Mouse (Mus musculus) NIH3T3 (cell line): ENCODE data around the gene 1700047I17Rik2.
"Not testable (repeated sequence)": the region's sequence is repeated elsewhere in the genome, so short reads cannot be mapped to it uniquely, and the experiment has no call there.

ENCODE experiments used
- DNase-seq: peaks from one replicate; pipeline ENCODE4 v3.0.0-alpha.2; 2012; ENCODE audit warnings: low read depth

1700047I17Rik2 gene

GRCm38 (mm10) chr12:55199306-55199705 is at the start of gene 1700047I17Rik2:
Gene 1700047I17Rik2, plus strand, starts transcription at chr12:55199592.
- DNase-seq, result not testable (repeated sequence)

GRCm38 (mm10) chr12:55154559-55155448 is 44.6 kb upstream of the 1700047I17Rik2 start, which contains the start of gene Srp54b:
Gene Srp54b, plus strand, starts transcription at chr12:55155104.
- not testable (repeated sequence) for DNase-seq

GRCm38 (mm10) chr12:55155449-55155783 is 44.0 kb upstream of the 1700047I17Rik2 start:
- DNase-seq, result not testable (repeated sequence)

GRCm38 (mm10) chr12:55167034-55167557 is 32.3 kb upstream of the 1700047I17Rik2 start:
- not testable (repeated sequence) for DNase-seq

GRCm38 (mm10) chr12:55187686-55188085 is 11.7 kb upstream of the 1700047I17Rik2 start:
- DNase-seq, result not testable (repeated sequence)

GRCm38 (mm10) chr12:55189127-55189526 is 10.3 kb upstream of the 1700047I17Rik2 start:
- DNase-seq, result not testable (repeated sequence)

GRCm38 (mm10) chr12:55199799-55200198 is 407 bp downstream of the 1700047I17Rik2 start:
- DNase-seq, result not testable (repeated sequence)

DNA sequence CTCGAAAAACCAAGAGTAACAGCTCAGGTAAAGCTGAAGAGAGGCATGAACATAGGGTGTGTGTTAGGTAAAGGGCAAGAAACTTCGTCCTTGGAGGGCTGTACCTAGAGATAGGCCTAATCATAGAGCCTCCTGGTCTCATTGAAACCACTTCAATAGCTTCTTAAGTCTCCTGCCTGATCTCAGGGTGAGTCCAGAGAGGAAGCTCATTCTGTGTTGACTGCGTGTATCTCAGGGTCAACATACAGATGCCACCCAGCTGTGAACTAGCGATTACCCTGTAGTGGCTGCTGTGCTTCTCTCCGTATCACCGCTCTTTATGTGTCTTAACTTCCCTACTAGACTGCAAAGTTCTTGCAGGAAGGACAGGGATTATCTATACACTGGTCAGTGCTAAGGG is 13.6 kb downstream of the 1700047I17Rik2 start:
- not testable (repeated sequence) for DNase-seq

DNA sequence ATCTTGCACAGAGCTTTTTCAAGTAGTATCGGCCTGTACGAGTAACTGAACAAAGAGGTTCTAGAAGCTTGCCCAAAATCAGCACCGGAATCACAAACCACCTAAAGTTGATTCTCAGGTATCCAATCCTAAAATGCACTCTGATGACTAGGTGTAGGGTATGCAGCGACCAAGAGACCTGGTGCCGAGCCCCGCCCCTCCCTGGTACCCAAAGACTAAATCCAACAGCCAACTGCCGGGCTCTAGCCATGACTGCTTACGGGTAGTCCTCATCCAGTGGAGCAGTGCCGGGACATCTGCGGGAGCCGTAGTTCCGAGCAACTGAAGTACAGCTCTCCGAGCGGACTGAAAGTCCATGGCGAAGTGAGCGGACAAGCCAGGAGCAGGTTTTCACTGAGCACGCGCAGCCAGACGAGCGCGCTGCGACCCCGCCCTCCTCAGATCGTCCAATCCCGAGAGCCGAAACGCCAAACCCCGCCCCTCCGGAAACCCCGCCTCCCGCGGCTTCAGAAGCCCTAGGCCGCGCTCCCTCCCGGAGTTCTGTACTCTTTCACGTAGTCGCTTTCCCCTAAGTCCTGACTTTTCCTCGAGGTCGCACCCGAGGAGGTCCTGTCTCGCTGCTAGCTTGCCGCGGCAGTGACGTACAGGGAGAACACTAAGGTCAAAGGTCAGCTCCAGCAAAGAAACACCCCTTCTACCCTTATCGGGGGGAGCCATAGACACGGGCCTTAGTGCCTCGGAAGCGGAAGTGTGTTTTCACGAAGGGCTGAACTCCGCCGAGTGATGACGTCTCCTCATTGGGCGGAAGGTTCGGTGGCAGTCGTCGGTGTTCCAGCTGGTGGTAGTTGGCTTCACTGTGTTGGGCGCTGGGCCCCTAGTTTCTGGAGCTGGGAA is 30.5 kb downstream of the 1700047I17Rik2 start, which contains the start of gene Srp54c:
TSS of gene Srp54c (plus strand) at position 543 of the 894 bp plus-strand sequence.
- not testable (repeated sequence) for DNase-seq

DNA sequence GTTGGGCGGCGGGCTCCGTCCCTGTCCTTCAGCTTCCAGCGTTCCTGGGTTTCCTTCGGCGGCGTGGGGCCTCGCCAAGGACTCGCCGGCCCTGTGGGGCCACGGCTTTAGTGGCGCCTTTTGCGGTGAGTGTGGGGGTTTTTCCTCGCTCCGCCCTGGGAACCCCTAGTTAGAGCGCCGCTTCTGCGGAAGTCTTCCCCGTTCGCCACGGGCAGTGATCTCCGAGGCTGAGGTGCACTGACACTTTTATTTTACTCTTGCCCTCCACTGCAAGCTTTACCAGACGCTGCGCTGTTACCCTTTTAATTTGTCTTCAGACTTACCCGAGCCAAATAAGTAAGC is 31.1 kb downstream of the 1700047I17Rik2 start:
- DNase-seq, result not testable (repeated sequence)

DNA sequence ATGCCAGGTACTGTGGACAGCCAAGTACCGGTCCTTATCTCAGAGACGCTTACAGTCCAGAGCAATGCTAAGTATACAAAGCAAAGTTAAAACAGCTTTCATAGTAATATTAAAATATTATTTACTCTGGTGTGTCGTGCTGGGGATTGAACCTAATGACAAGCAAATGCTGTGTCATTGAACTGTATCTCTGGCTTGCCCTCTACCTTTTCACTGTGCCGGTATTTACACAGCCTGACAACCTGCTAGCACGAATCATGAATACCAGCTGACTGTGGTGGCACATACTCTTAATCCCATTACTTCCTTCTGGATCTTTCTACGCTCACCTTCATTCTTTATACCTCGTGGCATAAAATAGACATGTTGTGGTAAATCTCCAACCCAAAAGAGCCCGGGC is 42.9 kb downstream of the 1700047I17Rik2 start:
- DNase-seq, result not testable (repeated sequence)

DNA sequence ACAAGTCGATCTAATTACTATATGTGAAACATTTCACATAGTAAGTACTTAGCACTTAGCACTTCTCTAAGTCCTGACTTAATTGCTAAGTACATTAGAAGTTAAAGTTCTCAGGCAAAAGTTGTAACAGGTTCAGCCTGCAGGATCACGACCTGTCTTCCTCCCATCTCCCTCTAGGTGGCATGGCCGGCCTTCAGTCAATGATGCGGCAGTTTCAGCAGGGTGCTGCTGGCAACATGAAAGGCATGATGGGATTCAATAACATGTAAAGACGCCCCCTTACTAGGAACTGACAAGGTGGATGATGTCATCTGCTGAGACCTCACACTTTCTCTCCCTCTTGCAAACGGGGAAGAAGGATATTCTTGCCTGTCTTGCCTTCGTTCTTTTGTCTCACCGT is 62.6 kb downstream of the 1700047I17Rik2 start:
- DNase-seq, result not testable (repeated sequence)

DNA sequence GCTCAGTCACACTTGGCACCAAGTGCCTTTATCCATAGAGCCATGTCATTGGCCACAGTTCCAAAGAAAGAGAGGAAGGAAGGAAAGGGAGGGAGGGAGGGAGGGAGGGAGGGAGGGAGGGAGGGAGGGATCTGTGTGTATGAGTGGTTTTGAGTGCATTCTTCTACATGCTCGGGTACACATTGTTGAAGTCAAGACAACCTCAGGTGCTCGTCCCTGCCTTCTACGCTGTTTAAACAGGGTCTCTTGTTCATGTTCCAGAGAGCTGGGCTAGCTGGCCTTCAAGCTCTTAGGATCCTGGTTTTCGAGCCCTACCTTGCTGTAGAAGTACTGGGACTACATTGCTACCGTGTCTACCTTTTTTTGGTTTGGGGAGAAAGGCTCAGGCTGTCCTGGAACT is 64.0 kb downstream of the 1700047I17Rik2 start:
- not testable (repeated sequence) for DNase-seq
